Mouse (Mus musculus): ENCODE measurements around the gene Lpp. TPM values are rescaled to one million over a fixed set of nuclear protein-coding genes. Genes with fewer than 3 reads are reported as not detected.

Gene Lpp
- 38.6 TPM for polyA plus RNA-seq (2014; fragmentation: Illumina TruSeq; extraction: RNeasy Lipid Tissue Mini Kit (QIAGEN cat#74804); ENCODE audit: low replicate concordance)

DNA sequence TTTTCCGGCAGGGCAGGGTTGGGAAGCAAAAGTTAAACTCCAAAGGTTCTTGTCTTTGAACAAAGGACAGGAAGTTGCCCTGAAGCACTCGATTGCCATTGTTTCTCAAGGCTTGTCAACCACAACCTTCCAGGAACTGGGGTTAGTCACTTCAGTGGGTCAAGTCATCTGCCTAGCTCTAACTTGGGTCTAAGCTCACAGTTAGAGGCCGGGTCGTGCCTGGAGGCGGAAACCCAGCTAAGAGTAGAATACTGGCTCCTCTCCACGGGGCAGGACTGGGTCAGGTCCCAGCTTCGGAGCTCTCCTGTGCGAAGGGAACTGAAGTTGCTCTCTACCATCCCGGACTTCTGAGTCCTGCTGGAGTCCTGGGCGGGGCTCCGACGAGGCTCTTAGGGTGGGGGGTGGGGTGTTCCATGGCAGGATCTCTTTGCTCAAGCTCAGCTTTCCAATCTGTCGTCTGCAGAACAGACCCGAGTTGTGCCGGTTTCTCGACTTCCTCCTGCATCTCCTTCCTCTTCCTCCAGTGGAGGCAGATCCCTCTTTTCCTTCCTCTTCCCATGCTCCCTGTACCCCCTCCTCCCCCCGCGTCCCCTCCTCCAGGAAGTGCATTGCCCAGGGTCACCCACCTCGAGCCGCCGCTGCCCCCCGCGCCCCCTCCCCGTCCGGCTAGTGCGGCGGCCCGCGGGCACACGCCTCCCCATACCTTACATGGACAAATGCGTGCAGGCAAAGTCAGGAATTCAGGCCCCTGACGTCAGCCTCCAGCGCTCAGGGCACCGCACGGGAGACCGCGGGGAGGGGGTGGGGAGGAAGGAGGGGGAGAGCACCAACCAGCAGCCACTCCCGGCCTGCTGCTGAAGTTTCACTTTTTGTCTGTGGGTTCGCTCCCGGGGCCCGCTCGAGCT lies at the start of gene Lpp:
Gene Lpp (plus strand): TSS at position 857 of the 905 bp plus-strand sequence.

Measured in small intestine, adult 10 weeks (tissue).